Mouse (Mus musculus): ENCODE results near the gene Kdm5c. TPM values are rescaled to one million over a fixed set of nuclear protein-coding genes. Genes with fewer than 3 reads are reported as not detected.
"Not testable (repeated sequence)": the region's sequence is repeated elsewhere in the genome, so short reads cannot be mapped to it uniquely, and the experiment has no call there.

The Kdm5c gene
- polyA plus RNA-seq, 1 experiment from 2014 or later, result 62.7 TPM

GRCm38 (mm10) chrX:152223313-152223712, 9.5 kb upstream of the Kdm5c start:
- Histone ChIP-seq H3K27me3 (ENCODE audit: insufficient read depth, poor library complexity, severe bottlenecking) (peaks cover 100% of the 10 kb centered on the region), H3K27ac (no peak overlapping the region), H3K4me1 (replicated peaks) (no peaks in the 10 kb centered on the region), H3K4me3 (no peak overlapping the region), H3K9me3 (no peaks in the 10 kb centered on the region), H3K36me3 (no peaks in the 10 kb centered on the region)
- WGBS, result 81% methylated on average over 6 of the region's 6 CpGs
- no peak for DNase-seq (ENCODE audit: low spot score)

- no peaks in the 10 kb centered on the region for H3K9me3 ChIP-seq
- H3K27me3 ChIP-seq (ENCODE audit: insufficient read depth, poor library complexity, severe bottlenecking), result peaks cover 96% of the 10 kb centered on the region
- WGBS, result 75% methylated on average over 5 of the region's 5 CpGs
- no peak overlapping the region for H3K27ac ChIP-seq
- H3K4me3 ChIP-seq, result no peak overlapping the region
- H3K4me1 ChIP-seq (replicated peaks), result no peaks in the 10 kb centered on the region
- DNase-seq (ENCODE audit: low spot score), result no peak
- H3K36me3 ChIP-seq, result no peaks in the 10 kb centered on the region
Observed at GRCm38 (mm10) chrX:152224280-152224679, 8.5 kb upstream of the Kdm5c start.

- Histone ChIP-seq H3K27ac (peak overlapping the region; percentile 93; the same call in 1 of the 2 replicates), H3K9me3 (no peaks in the 10 kb centered on the region), H3K36me3 (peaks cover 27% of the 10 kb centered on the region), H3K4me1 (replicated peaks) (peaks cover 15% of the 10 kb centered on the region), H3K27me3 (ENCODE audit: insufficient read depth, poor library complexity, severe bottlenecking) (no peaks in the 10 kb centered on the region; the same call in 1 of the 2 replicates), H3K4me3 (peak overlapping the region; percentile 89)
- DNase-seq (ENCODE audit: low spot score), result no peak
- WGBS, result 44% methylated on average over 3 of the region's 3 CpGs
Observed at GRCm38 (mm10) chrX:152234125-152234524, 1.3 kb downstream of the Kdm5c start.

- 92% methylated on average over 2 of the region's 2 CpGs for WGBS
- Histone ChIP-seq H3K36me3 (peaks cover 44% of the 10 kb centered on the region), H3K4me3 (0 out of 2 replicates have a peak overlapping the region, but pooled peaks have one; percentile 89), H3K27ac (no peak overlapping the region), H3K27me3 (ENCODE audit: insufficient read depth, poor library complexity, severe bottlenecking) (no peaks in the 10 kb centered on the region; the same call in 1 of the 2 replicates), H3K4me1 (replicated peaks) (peaks cover 15% of the 10 kb centered on the region), H3K9me3 (no peaks in the 10 kb centered on the region)
- no peak for DNase-seq (ENCODE audit: low spot score)
Observed at GRCm38 (mm10) chrX:152235758-152236157, 2.9 kb downstream of the Kdm5c start.

GRCm38 (mm10) chrX:152243140-152243539, 10.3 kb downstream of the Kdm5c start:
- peaks cover 98% of the 10 kb centered on the region for H3K36me3 ChIP-seq
- 85% methylated on average over 6 of the region's 6 CpGs for WGBS
- H3K27me3 ChIP-seq (ENCODE audit: insufficient read depth, poor library complexity, severe bottlenecking); H3K27ac ChIP-seq; H3K4me3 ChIP-seq; DNase-seq (ENCODE audit: low spot score); H3K9me3 ChIP-seq; H3K4me1 ChIP-seq (replicated peaks): not testable (repeated sequence)

- Histone ChIP-seq H3K27ac (no peak overlapping the region), H3K27me3 (ENCODE audit: insufficient read depth, poor library complexity, severe bottlenecking) (peaks cover 9% of the 10 kb centered on the region; the same call in 1 of the 2 replicates), H3K4me3 (no peak overlapping the region), H3K4me1 (replicated peaks) (no peaks in the 10 kb centered on the region), H3K36me3 (peaks cover 98% of the 10 kb centered on the region), H3K9me3 (no peaks in the 10 kb centered on the region)
- DNase-seq (ENCODE audit: low spot score), result no peak
- WGBS, result 93% methylated on average over 2 of the region's 2 CpGs
Observed at GRCm38 (mm10) chrX:152244492-152245189, 11.8 kb downstream of the Kdm5c start.

GRCm38 (mm10) chrX:152271189-152271588, 38.4 kb downstream of the Kdm5c start:
- Histone ChIP-seq H3K27me3 (ENCODE audit: insufficient read depth, poor library complexity, severe bottlenecking) (peaks cover 13% of the 10 kb centered on the region; the same call in 1 of the 2 replicates), H3K9me3 (no peaks in the 10 kb centered on the region), H3K27ac (no peak overlapping the region), H3K4me1 (replicated peaks) (no peaks in the 10 kb centered on the region), H3K36me3 (peaks cover 99% of the 10 kb centered on the region), H3K4me3 (no peak overlapping the region)
- no peak for DNase-seq (ENCODE audit: low spot score)
- 95% methylated on average over 11 of the region's 11 CpGs for WGBS

- Histone ChIP-seq H3K36me3 (peaks cover 20% of the 10 kb centered on the region), H3K4me3 (no peak overlapping the region), H3K4me1 (replicated peaks) (no peaks in the 10 kb centered on the region), H3K27me3 (ENCODE audit: insufficient read depth, poor library complexity, severe bottlenecking) (peaks cover 11% of the 10 kb centered on the region; the same call in 1 of the 2 replicates), H3K9me3 (no peaks in the 10 kb centered on the region), H3K27ac (no peak overlapping the region)
- no peak for DNase-seq (ENCODE audit: low spot score)
- WGBS, result 92% methylated on average over 6 of the region's 6 CpGs
Observed at GRCm38 (mm10) chrX:152279384-152279783, 46.6 kb downstream of the Kdm5c start.

GRCm38 (mm10) chrX:152284746-152285145, 51.9 kb downstream of the Kdm5c start:
- no peak overlapping the region for H3K27ac ChIP-seq
- no peak for DNase-seq (ENCODE audit: low spot score)
- no peak overlapping the region for H3K4me3 ChIP-seq
- H3K4me1 ChIP-seq (replicated peaks), result no peaks in the 10 kb centered on the region
- H3K36me3 ChIP-seq, result no peaks in the 10 kb centered on the region
- WGBS, result 80% methylated on average over 3 of the region's 3 CpGs
- no peaks in the 10 kb centered on the region for H3K9me3 ChIP-seq
- peaks cover 8% of the 10 kb centered on the region; the same call in 1 of the 2 replicates for H3K27me3 ChIP-seq (ENCODE audit: insufficient read depth, poor library complexity, severe bottlenecking)

GRCm38 (mm10) chrX:152287026-152287425, 54.2 kb downstream of the Kdm5c start:
- not testable (repeated sequence) for H3K4me1 ChIP-seq (replicated peaks); H3K36me3 ChIP-seq; H3K27ac ChIP-seq; H3K4me3 ChIP-seq; DNase-seq (ENCODE audit: low spot score); H3K27me3 ChIP-seq (ENCODE audit: insufficient read depth, poor library complexity, severe bottlenecking); H3K9me3 ChIP-seq
- 76% methylated on average over 1 of the region's 1 CpGs for WGBS

GRCm38 (mm10) chrX:152306224-152306623, 73.4 kb downstream of the Kdm5c start:
- peaks cover 49% of the 10 kb centered on the region for H3K27me3 ChIP-seq (ENCODE audit: insufficient read depth, poor library complexity, severe bottlenecking)
- H3K27ac ChIP-seq, result no peak overlapping the region
- no peak overlapping the region for H3K4me3 ChIP-seq
- H3K36me3 ChIP-seq, result no peaks in the 10 kb centered on the region
- H3K9me3 ChIP-seq, result no peaks in the 10 kb centered on the region
- WGBS, result 72% methylated on average over 2 of the region's 2 CpGs
- H3K4me1 ChIP-seq (replicated peaks), result no peaks in the 10 kb centered on the region
- no peak for DNase-seq (ENCODE audit: low spot score)

- peaks cover 38% of the 10 kb centered on the region for H3K27me3 ChIP-seq (ENCODE audit: insufficient read depth, poor library complexity, severe bottlenecking)
- no peaks in the 10 kb centered on the region for H3K9me3 ChIP-seq
- no peak overlapping the region for H3K27ac ChIP-seq
- H3K4me1 ChIP-seq (replicated peaks), result no peaks in the 10 kb centered on the region
- H3K4me3 ChIP-seq, result no peak overlapping the region
- H3K36me3 ChIP-seq, result no peaks in the 10 kb centered on the region
- no peak for DNase-seq (ENCODE audit: low spot score)
Observed at GRCm38 (mm10) chrX:152307371-152307770, 74.6 kb downstream of the Kdm5c start.

GRCm38 (mm10) chrX:152307942-152308341, 75.1 kb downstream of the Kdm5c start:
- peaks cover 33% of the 10 kb centered on the region for H3K27me3 ChIP-seq (ENCODE audit: insufficient read depth, poor library complexity, severe bottlenecking)
- H3K9me3 ChIP-seq, result no peaks in the 10 kb centered on the region
- 75% methylated on average over 2 of the region's 2 CpGs for WGBS
- H3K27ac ChIP-seq, result no peak overlapping the region
- no peak overlapping the region for H3K4me3 ChIP-seq
- no peaks in the 10 kb centered on the region for H3K36me3 ChIP-seq
- no peaks in the 10 kb centered on the region for H3K4me1 ChIP-seq (replicated peaks)
- no peak for DNase-seq (ENCODE audit: low spot score)
